Mouse (Mus musculus): Measurements from ENCODE around the gene Anxa7. TPM values are rescaled to one million over a fixed set of nuclear protein-coding genes. Genes with fewer than 3 reads are reported as not detected.

The Anxa7 gene
- total and polyA plus RNA-seq, 2 experiments from 2014 or later = 39.3 to 108 TPM

GRCm38 (mm10) chr14:20452929-20453328 lies 27.0 kb downstream of the Anxa7 start:
- H3K4me2 ChIP-seq (ENCODE audit: low read depth, low read length) = no peak overlapping the region
- ATAC-seq (ENCODE audit: insufficient read depth, low read depth) (no peak; the same call in 1 of the 2 replicates), DNase-seq (ENCODE audit: low spot score) (no peak)
- H3K9ac ChIP-seq (replicated peaks; ENCODE audit: low read depth, low read length) = no peak overlapping the region
- 90% methylated on average over 5 of the region's 5 CpGs for WGBS
- H3K4me1 ChIP-seq (ENCODE audit: control insufficient read depth, insufficient read depth) = 0 out of 2 replicates have a peak, but pooled peaks cover 6% of the 10 kb centered on the region
- no peak overlapping the region for H3K27ac ChIP-seq (ENCODE audit: low read depth)
- no peaks in the 10 kb centered on the region for H3K9me3 ChIP-seq (replicated peaks; ENCODE audit: control insufficient read depth, low read length)
- no peaks in the 10 kb centered on the region for H3K27me3 ChIP-seq (ENCODE audit: control insufficient read depth, insufficient read depth, low read length)
- no peak overlapping the region for H3K4me3 ChIP-seq (ENCODE audit: low read depth, low read length)
- H3K36me3 ChIP-seq (replicated peaks; ENCODE audit: control insufficient read depth, insufficient read depth, low read length) = peaks cover 24% of the 10 kb centered on the region
- TF ChIP-seq EP300 (IDR thresholded peaks at IDR 0.05; ENCODE audit: low read depth) (no peak), CTCF (IDR thresholded peaks at IDR 0.05; ENCODE audit: low read depth) (no peak)

- H3K27me3 ChIP-seq (ENCODE audit: control insufficient read depth, insufficient read depth, low read length) = no peaks in the 10 kb centered on the region
- 4% methylated on average over 15 of the region's 15 CpGs for WGBS
- H3K4me2 ChIP-seq (ENCODE audit: low read depth, low read length) = peak within 1 kb of the TSS; percentile 74
- no peaks in the 10 kb centered on the region for H3K9me3 ChIP-seq (replicated peaks; ENCODE audit: control insufficient read depth, low read length)
- no peak within 1 kb of the TSS; the same call in 1 of the 2 replicates for H3K9ac ChIP-seq (replicated peaks; ENCODE audit: low read depth, low read length)
- no peak within 1 kb of the TSS for H3K27ac ChIP-seq (ENCODE audit: low read depth)
- H3K4me3 ChIP-seq (ENCODE audit: low read depth, low read length) = peak within 1 kb of the TSS; percentile 39
- peak; percentile 51 for ATAC-seq (ENCODE audit: insufficient read depth, low read depth)
- DNase-seq (ENCODE audit: low spot score) = peak; percentile 60
- TF ChIP-seq EP300 (IDR thresholded peaks at IDR 0.05; ENCODE audit: low read depth) = no peak
- no peak for TF ChIP-seq CTCF (IDR thresholded peaks at IDR 0.05; ENCODE audit: low read depth)
- peaks cover 16% of the 10 kb centered on the region for H3K36me3 ChIP-seq (replicated peaks; ENCODE audit: control insufficient read depth, insufficient read depth, low read length)
- H3K4me1 ChIP-seq (ENCODE audit: control insufficient read depth, insufficient read depth) = 0 out of 2 replicates have a peak, but pooled peaks cover 6% of the 10 kb centered on the region
Observed at GRCm38 (mm10) chr14:20451765-20452331, 28.1 kb downstream of the Anxa7 start, which contains the start of gene Cfap70. Cfap70 (minus strand) TSS chr14:20452226.

GRCm38 (mm10) chr14:20451302-20451701 lies 28.6 kb downstream of the Anxa7 start:
- no peak overlapping the region; the same call in 1 of the 2 replicates for H3K9ac ChIP-seq (replicated peaks; ENCODE audit: low read depth, low read length)

GRCm38 (mm10) chr14:20447209-20447608 lies 32.7 kb downstream of the Anxa7 start:
- 0 out of 2 replicates have a peak, but pooled peaks cover 6% of the 10 kb centered on the region for H3K4me1 ChIP-seq (ENCODE audit: control insufficient read depth, insufficient read depth)
- 46% methylated on average over 12 of the region's 12 CpGs for WGBS
- H3K27ac ChIP-seq (ENCODE audit: low read depth) = no peak overlapping the region
- H3K4me2 ChIP-seq (ENCODE audit: low read depth, low read length) = no peak overlapping the region
- no peak for ATAC-seq (ENCODE audit: insufficient read depth, low read depth)
- no peaks in the 10 kb centered on the region for H3K36me3 ChIP-seq (replicated peaks; ENCODE audit: control insufficient read depth, insufficient read depth, low read length)
- H3K9ac ChIP-seq (replicated peaks; ENCODE audit: low read depth, low read length) = no peak overlapping the region
- no peak for TF ChIP-seq CTCF (IDR thresholded peaks at IDR 0.05; ENCODE audit: low read depth)
- no peak for TF ChIP-seq EP300 (IDR thresholded peaks at IDR 0.05; ENCODE audit: low read depth)
- DNase-seq (ENCODE audit: low spot score) = no peak
- no peaks in the 10 kb centered on the region for H3K27me3 ChIP-seq (ENCODE audit: control insufficient read depth, insufficient read depth, low read length)
- no peak overlapping the region for H3K4me3 ChIP-seq (ENCODE audit: low read depth, low read length)
- no peaks in the 10 kb centered on the region for H3K9me3 ChIP-seq (replicated peaks; ENCODE audit: control insufficient read depth, low read length)

More at GRCm38 (mm10) chr14:20451302-20451701, 28.6 kb downstream of the Anxa7 start:
- Histone ChIP-seq H3K27me3 (ENCODE audit: control insufficient read depth, insufficient read depth, low read length) (no peaks in the 10 kb centered on the region), H3K4me3 (ENCODE audit: low read depth, low read length) (peak overlapping the region; percentile 39), H3K27ac (ENCODE audit: low read depth) (no peak overlapping the region), H3K4me2 (ENCODE audit: low read depth, low read length) (peak overlapping the region; percentile 74), H3K4me1 (ENCODE audit: control insufficient read depth, insufficient read depth) (0 out of 2 replicates have a peak, but pooled peaks cover 6% of the 10 kb centered on the region), H3K9me3 (replicated peaks; ENCODE audit: control insufficient read depth, low read length) (no peaks in the 10 kb centered on the region), H3K36me3 (replicated peaks; ENCODE audit: control insufficient read depth, insufficient read depth, low read length) (peaks cover 10% of the 10 kb centered on the region)
- TF ChIP-seq CTCF (IDR thresholded peaks at IDR 0.05; ENCODE audit: low read depth) = no peak
- no peak for TF ChIP-seq EP300 (IDR thresholded peaks at IDR 0.05; ENCODE audit: low read depth)
- ATAC-seq (ENCODE audit: insufficient read depth, low read depth) (no peak), DNase-seq (ENCODE audit: low spot score) (no peak)
- 11% methylated on average over 2 of the region's 2 CpGs for WGBS

- Histone ChIP-seq H3K4me1 (ENCODE audit: control insufficient read depth, insufficient read depth) (no peaks in the 10 kb centered on the region), H3K27me3 (ENCODE audit: control insufficient read depth, insufficient read depth, low read length) (no peaks in the 10 kb centered on the region), H3K4me3 (ENCODE audit: low read depth, low read length) (no peak overlapping the region), H3K9ac (replicated peaks; ENCODE audit: low read depth, low read length) (no peak overlapping the region), H3K9me3 (replicated peaks; ENCODE audit: control insufficient read depth, low read length) (no peaks in the 10 kb centered on the region), H3K27ac (ENCODE audit: low read depth) (no peak overlapping the region), H3K4me2 (ENCODE audit: low read depth, low read length) (no peak overlapping the region), H3K36me3 (replicated peaks; ENCODE audit: control insufficient read depth, insufficient read depth, low read length) (no peaks in the 10 kb centered on the region)
- no peak for ATAC-seq (ENCODE audit: insufficient read depth, low read depth)
- TF ChIP-seq CTCF (IDR thresholded peaks at IDR 0.05; ENCODE audit: low read depth) (no peak), EP300 (IDR thresholded peaks at IDR 0.05; ENCODE audit: low read depth) (no peak)
- DNase-seq (ENCODE audit: low spot score) = no peak
- WGBS = 52% methylated on average over 17 of the region's 17 CpGs
Observed at GRCm38 (mm10) chr14:20442252-20442651, 37.7 kb downstream of the Anxa7 start.
